Mouse (Mus musculus): Measurements from ENCODE around the gene Vasp.

DNA sequence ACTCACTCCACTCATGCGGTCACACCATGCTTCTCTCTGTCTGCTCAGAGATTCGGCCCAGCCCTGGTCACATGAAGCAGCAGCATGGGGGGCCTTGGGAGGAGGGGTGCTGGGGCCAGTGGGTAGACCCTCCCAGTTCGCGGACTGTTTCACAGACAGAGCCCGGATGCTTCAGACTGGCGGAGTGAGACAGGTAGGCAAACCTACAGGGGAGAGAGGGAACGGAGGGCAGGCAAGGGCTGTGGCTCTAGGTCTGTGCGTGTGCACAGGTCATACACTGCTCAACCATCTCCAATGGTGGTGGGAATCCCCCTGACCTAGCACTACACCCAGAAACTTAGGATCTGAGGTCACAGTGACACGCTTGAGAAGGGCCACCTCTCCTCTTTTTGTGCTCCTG lies 47.8 kb upstream of the Vasp start:
- TF ChIP-seq ZNF384 (IDR thresholded peaks at IDR 0.05; ENCODE audit: low read depth, low read length) (no peak), CHD2 (IDR thresholded peaks at IDR 0.05; ENCODE audit: low read depth, low read length) (no peak)

Data from ES-E14 (cell line).